Mouse (Mus musculus) spleen, adult 18-20 months (tissue): ENCODE data around the gene Best1.
A peak's percentile ranks its signal among the peaks of the same experiment; 100 is the strongest.

Source experiments
- DNase-seq, 2 experiments: peaks; one replicate each; pipeline ENCODE4 v3.0.0; 2022; ENCODE audit warnings: mixed read lengths in 2 of 2

Best1 gene

GRCm38 (mm10) chr19:9957965-9958364, 43.5 kb downstream of the Best1 start:
- no peak for DNase-seq

GRCm38 (mm10) chr19:9956624-9957388, 44.6 kb downstream of the Best1 start:
- no peak for DNase-seq

- DNase-seq, result no peak
Measured at GRCm38 (mm10) chr19:9955438-9955837, 46.0 kb downstream of the Best1 start.

GRCm38 (mm10) chr19:9954811-9955202, 46.6 kb downstream of the Best1 start:
- no peak for DNase-seq

- DNase-seq, result peak in 1 of 2 experiments; percentile 28
Measured at GRCm38 (mm10) chr19:9954055-9954810, 47.2 kb downstream of the Best1 start.

GRCm38 (mm10) chr19:9952912-9953311, 48.5 kb downstream of the Best1 start:
- DNase-seq, result no peak

GRCm38 (mm10) chr19:9952390-9952789, 49.0 kb downstream of the Best1 start:
- no peak for DNase-seq

- DNase-seq, result no peak
Measured at GRCm38 (mm10) chr19:9946986-9947385, 54.4 kb downstream of the Best1 start.

- no peak for DNase-seq
Measured at GRCm38 (mm10) chr19:9945800-9946564, 55.5 kb downstream of the Best1 start.

- peak; percentile 29 to 37 for DNase-seq
Measured at GRCm38 (mm10) chr19:9942539-9943533, 58.6 kb downstream of the Best1 start.

- no peak for DNase-seq
Measured at GRCm38 (mm10) chr19:9941809-9942208, 59.6 kb downstream of the Best1 start.

- DNase-seq, result no peak
Measured at GRCm38 (mm10) chr19:9940903-9941302, 60.5 kb downstream of the Best1 start.

GRCm38 (mm10) chr19:9939841-9940240, 61.6 kb downstream of the Best1 start:
- no peak for DNase-seq

GRCm38 (mm10) chr19:9938824-9939303, 62.6 kb downstream of the Best1 start:
- DNase-seq, result peak; percentile 43 to 54

- peak in 1 of 2 experiments; percentile 37 for DNase-seq
Measured at GRCm38 (mm10) chr19:9938156-9938823, 63.1 kb downstream of the Best1 start.

- no peak for DNase-seq
Measured at GRCm38 (mm10) chr19:9937428-9937827, 64.0 kb downstream of the Best1 start.

GRCm38 (mm10) chr19:9936579-9936978, 64.9 kb downstream of the Best1 start:
- DNase-seq, result peak; percentile 44 to 57
